Mouse (Mus musculus) gastrocnemius, adult 18-20 months (tissue): ENCODE measurements around the gene Npff. TPM values are rescaled to one million over a fixed set of nuclear protein-coding genes. Genes with fewer than 3 reads are reported as not detected.

Experiments
- DNase-seq: peaks from one replicate; pipeline ENCODE4 v3.0.0; 2021; ENCODE audit warnings: low spot score
- total RNA-seq, 2 experiments: library from RNA; stranded (reverse); gene quantifications; 2 replicates each; pipeline ENCODE4 v1.2.3; 2021

Npff gene
- total RNA-seq, 2 experiments from 2014 or later = 1.5 to 1.8 TPM

DNA sequence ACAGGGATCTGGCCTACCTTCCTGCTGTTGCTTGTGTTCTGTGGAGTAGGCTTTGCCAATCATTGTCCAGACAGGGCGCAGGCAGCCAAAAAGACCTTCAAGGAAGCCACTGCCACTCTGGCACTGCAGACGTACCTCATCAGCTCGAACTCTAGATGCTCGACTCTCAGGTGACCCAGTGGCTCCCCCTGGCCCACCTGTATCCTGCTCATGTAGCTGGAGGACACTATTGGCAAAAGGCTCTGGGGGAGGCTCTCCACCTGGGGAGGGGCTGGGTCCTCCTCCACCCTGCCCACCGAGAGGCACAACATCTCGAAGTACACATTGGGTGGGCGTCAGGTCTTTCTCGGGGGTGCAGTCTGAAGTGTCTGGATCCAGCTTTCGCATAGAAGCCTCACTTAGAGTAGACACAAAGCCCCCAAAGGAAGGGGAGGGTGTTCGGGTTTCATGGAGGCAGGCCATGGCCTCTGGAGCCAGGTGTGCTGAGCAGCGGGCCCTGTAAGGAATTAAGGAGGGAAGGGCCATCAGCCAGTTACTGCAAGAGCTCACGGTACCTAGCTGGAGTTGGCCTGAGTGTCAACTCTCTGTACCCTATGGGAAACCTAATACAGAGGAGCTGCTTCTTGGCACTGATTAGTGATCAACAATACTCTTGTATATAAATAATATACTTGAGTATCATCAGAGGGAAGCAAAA, 19.5 kb downstream of the Npff start:
- DNase-seq = no peak

- no peak for DNase-seq
These were observed 20.6 kb downstream of the Npff start for GRCm38 (mm10) chr15:102503924-102504782.

GRCm38 (mm10) chr15:102503447-102503846, 21.3 kb downstream of the Npff start, which contains the start of gene Gm10337:
Gm10337 (plus strand) TSS chr15:102503722.
- no peak for DNase-seq

DNA sequence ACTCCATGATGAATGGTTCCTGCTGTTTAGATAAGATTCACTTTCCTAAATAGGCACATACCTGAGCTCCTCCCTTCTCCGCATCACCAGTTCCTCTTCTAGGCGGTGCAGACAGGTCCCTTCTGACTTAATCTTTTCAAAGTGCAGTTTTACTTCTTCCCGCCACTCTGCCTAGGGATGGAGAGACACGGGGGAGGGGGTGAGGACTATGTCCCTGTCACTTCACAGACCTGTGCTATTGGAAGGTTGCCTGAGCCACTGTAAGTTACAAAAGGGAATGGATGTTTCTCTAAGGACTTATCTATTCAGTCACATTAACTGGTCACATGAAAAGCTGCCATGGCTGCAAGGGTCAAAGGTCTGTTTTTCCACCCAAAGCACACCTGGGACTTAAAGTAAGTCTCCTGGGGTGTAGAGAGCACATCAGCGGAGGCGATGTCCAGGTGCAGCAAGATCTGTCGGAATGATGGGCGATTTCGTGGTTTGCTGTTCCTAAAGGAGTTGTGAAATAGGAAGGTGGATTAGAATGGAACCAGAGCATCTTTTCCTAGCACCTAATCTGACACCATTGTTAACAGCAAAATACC, 22.4 kb downstream of the Npff start:
- DNase-seq = no peak

GRCm38 (mm10) chr15:102501084-102501814, 23.5 kb downstream of the Npff start:
- no peak for DNase-seq

DNA sequence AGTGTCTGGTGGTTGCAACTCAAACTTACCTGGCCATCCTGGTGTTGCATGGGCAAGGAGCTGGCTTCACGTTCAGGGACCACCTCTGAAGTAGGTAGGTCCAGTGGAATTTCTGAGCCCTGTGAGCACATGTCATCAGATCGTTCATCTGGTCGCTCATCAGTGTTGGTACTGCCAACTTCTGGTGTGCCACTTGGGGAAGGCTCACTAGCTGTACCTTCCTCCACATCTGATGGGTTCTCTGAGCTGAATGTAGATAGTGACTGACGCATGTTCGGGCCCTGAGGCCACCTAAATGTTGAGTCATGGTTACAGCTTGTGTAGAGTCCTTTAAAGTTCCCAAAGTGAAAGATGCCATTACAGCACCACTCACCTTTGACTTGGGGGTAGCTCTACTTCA, 24.3 kb downstream of the Npff start:
- no peak for DNase-seq

DNA sequence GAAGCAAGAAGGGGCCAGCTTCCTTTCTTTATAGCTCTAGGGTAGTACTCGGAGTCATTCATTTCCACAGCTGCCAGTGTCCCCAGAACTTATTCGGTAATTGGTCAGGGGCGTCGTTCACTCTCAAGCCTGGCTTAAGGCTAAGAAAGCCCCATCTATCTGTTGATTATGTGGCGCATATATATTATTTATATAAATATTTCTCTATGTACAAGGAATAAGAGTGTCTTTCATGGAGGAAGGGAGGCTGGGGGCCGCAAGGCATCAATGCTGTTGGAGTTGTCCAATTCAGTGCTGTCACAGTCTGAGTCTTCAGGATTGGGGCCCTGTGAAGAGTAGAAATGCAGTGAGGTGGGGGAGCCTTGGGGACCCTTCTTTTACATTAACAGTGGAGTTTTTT, 24.9 kb downstream of the Npff start:
- DNase-seq = no peak

DNA sequence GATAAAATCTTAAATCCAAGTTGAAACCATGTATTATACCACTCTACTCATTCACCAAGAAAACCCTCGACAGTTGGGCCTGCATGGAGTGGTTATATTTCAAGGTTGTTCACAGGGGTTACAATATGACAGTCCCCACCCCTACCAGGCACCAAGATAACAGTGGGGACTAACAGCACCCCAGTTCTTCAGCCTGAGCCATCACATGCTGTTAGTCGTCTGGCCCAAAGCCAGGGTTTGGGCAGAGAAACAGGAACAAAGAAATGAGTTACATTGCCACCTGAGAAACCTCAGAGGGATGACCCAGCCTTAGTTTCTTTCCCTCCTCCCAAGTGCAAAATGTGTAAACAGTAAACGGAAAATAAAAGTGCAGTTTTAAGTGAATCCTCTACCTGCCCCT, 25.4 kb downstream of the Npff start:
- no peak for DNase-seq

GRCm38 (mm10) chr15:102498322-102498721, 26.4 kb downstream of the Npff start:
- no peak for DNase-seq

DNA sequence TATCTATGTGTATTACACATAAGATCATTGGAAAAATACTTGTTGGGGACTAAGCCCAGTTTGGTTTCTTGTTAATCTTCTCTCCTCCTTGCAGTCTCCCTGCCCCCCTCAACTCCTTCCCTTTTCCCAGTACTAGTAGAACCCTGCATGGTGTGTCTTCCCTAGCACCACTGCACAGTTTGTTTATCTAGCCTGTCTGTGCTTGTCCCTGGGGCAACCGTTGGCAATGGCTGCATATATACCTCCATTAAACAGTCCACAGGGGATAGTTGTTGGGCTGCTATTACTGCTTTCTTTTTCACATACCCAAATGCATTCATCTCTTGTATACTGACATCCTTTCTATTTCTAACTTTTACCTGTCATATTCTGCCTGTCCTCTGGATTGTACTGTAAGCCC, 37.1 kb downstream of the Npff start:
- no peak for DNase-seq

DNA sequence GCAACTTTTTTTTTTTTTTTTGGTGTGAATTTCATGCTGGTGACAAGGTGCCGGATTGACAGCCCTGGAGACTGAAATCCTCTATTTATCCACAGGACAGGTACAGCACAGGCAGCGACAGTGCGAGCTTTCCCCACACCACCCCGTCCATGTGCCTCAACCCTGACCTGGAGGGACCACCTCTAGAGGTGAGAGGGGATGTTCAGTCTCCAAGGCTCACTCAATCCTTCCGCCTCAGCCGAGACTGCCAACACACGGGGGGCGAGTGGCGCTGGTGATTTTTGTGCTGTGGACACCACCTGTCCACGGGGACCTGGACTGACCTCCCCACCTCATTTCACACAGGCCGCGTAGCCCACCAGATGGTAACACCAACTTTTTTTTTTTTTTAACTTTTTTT, 38.9 kb downstream of the Npff start:
- no peak for DNase-seq

DNA sequence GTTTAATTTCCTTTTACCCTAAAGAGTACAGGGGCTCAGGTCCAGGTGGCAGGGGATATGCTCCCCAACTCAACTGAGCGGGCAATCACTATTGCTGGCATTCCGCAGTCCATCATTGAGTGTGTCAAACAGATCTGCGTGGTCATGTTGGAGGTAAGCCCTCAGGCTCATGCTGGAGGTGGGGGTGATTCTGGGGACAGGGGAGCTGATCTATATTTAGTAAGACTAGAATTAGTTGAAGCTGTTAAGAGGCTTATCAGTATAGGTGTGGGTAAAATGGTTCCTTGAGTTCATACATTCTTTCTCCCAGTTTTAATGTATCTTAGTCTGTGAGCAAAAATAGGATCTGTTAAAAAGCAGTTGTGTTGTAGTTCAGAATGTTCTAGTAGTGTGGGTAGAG, 41.6 kb downstream of the Npff start:
- no peak for DNase-seq

GRCm38 (mm10) chr15:102474520-102474919, 50.2 kb downstream of the Npff start:
- DNase-seq = no peak

Other genes with a start within 250 kb of the Npff start
- gene Mfsd5, start 245.5 kb downstream of the Npff start, total RNA-seq = 10 to 100 TPM; 15.7 to 16.4 TPM
- under 1 TPM; 0.21 to 0.36 TPM for gene Espl1, start 228.7 kb downstream of the Npff start, total RNA-seq
- gene Pfdn5, start 198.8 kb downstream of the Npff start, total RNA-seq = 100 to 1,000 TPM; 264 to 302 TPM
- gene Myg1, start 193.2 kb downstream of the Npff start, total RNA-seq = 10 to 100 TPM; 12.9 to 20.2 TPM
- gene Aaas, start 174.2 kb downstream of the Npff start, total RNA-seq = 10 to 100 TPM in 1 of 2 experiments, 1 to 10 TPM in 1; 6.6 to 11.4 TPM
- gene Sp7, start 157.8 kb downstream of the Npff start, total RNA-seq = not detected
- gene Sp1, start 118.8 kb downstream of the Npff start, total RNA-seq = 10 to 100 TPM; 16.1 to 19.3 TPM
- 10 to 100 TPM; 11.1 to 17.7 TPM for gene Amhr2, start 79.6 kb downstream of the Npff start, total RNA-seq
- gene Prr13, start 65.9 kb downstream of the Npff start, total RNA-seq = 10 to 100 TPM; 20.4 to 23.2 TPM
- 100 to 1,000 TPM; 403 to 410 TPM for gene Pcbp2, start 54.4 kb downstream of the Npff start, total RNA-seq
- not detected for gene Gm10337, start 21.2 kb downstream of the Npff start, total RNA-seq
- gene Map3k12, start 7.9 kb downstream of the Npff start, total RNA-seq = 1 to 10 TPM in 1 of 2 experiments, under 1 TPM in 1; 0.82 to 1.5 TPM
- gene Tarbp2, start 6.8 kb downstream of the Npff start, total RNA-seq = 10 to 100 TPM; 28.2 to 33.3 TPM
- under 1 TPM in 1 of 2 experiments, not detected in 1; 0.57 TPM for gene Gm28047, start 100.1 kb upstream of the Npff start, total RNA-seq
- gene Atf7, start 100.5 kb upstream of the Npff start, total RNA-seq = 10 to 100 TPM; 49.4 to 53.7 TPM
- 10 to 100 TPM; 13.1 to 20.4 TPM for gene Atp5g2, start 147.4 kb upstream of the Npff start, total RNA-seq
- 10 to 100 TPM; 72.7 to 73.2 TPM for gene Calcoco1, start 197.2 kb upstream of the Npff start, total RNA-seq